Mouse (Mus musculus): ENCODE results near the gene Tmem234. TPM values are rescaled to one million over a fixed set of nuclear protein-coding genes. Genes with fewer than 3 reads are reported as not detected.

The Tmem234 gene
- polyA plus RNA-seq, 1 experiment from 2014 or later: 195 TPM

GRCm38 (mm10) chr4:129561184-129561583 is 39.3 kb upstream of the Tmem234 start:
- Histone ChIP-seq H3K27me3 (ENCODE audit: control insufficient read depth, insufficient read depth, low read length) (no peaks in the 10 kb centered on the region), H3K9ac (ENCODE audit: low read depth, low read length) (no peak overlapping the region), H3K4me2 (replicated peaks; ENCODE audit: low read depth, low read length) (no peak overlapping the region), H3K9me3 (ENCODE audit: control insufficient read depth, low read length) (no peaks in the 10 kb centered on the region), H3K4me3 (ENCODE audit: low read depth, low read length) (no peak overlapping the region), H3K4me1 (replicated peaks; ENCODE audit: control insufficient read depth, insufficient read depth, low read length) (no peaks in the 10 kb centered on the region), H3K36me3 (ENCODE audit: control insufficient read depth, insufficient read depth, low read length) (no peaks in the 10 kb centered on the region), H3K27ac (ENCODE audit: low read depth, low read length) (no peak overlapping the region)
- WGBS: 91% methylated on average over 5 of the region's 5 CpGs
- ATAC-seq (ENCODE audit: low FRiP score) (no peak), DNase-seq (ENCODE audit: low spot score) (no peak)

DNA sequence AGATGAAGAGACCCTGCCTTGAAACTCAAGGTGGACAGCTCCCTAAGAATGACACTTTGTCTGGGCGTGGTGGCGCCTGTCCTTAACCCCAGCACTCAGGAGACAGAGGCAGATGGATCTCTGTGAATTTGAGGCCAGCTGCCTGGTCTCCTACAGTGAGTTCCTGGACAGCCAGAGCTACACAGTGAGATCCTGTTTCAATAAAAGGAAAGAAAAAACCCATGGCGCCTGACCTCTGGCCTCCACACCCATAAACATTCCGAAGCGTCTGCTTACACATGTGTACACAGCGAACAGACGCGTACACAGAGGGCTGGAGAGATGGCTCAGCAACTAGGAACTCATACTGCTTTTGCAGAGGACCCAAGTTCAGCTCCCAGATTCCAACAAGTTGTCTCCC is 36.8 kb upstream of the Tmem234 start:
- Histone ChIP-seq H3K27ac (ENCODE audit: low read depth, low read length) (no peak overlapping the region), H3K4me2 (replicated peaks; ENCODE audit: low read depth, low read length) (no peak overlapping the region), H3K4me1 (replicated peaks; ENCODE audit: control insufficient read depth, insufficient read depth, low read length) (no peaks in the 10 kb centered on the region), H3K27me3 (ENCODE audit: control insufficient read depth, insufficient read depth, low read length) (no peaks in the 10 kb centered on the region), H3K36me3 (ENCODE audit: control insufficient read depth, insufficient read depth, low read length) (no peaks in the 10 kb centered on the region), H3K4me3 (ENCODE audit: low read depth, low read length) (no peak overlapping the region), H3K9me3 (ENCODE audit: control insufficient read depth, low read length) (no peaks in the 10 kb centered on the region), H3K9ac (ENCODE audit: low read depth, low read length) (no peak overlapping the region)
- WGBS: 59% methylated on average over 8 of the region's 8 CpGs
- ATAC-seq (ENCODE audit: low FRiP score) (no peak), DNase-seq (ENCODE audit: low spot score) (peak; percentile 34)

GRCm38 (mm10) chr4:129565139-129565538 is 35.3 kb upstream of the Tmem234 start:
- Histone ChIP-seq H3K36me3 (ENCODE audit: control insufficient read depth, insufficient read depth, low read length) (no peaks in the 10 kb centered on the region), H3K4me2 (replicated peaks; ENCODE audit: low read depth, low read length) (no peak overlapping the region), H3K9ac (ENCODE audit: low read depth, low read length) (no peak overlapping the region), H3K9me3 (ENCODE audit: control insufficient read depth, low read length) (no peaks in the 10 kb centered on the region), H3K27ac (ENCODE audit: low read depth, low read length) (no peak overlapping the region), H3K4me1 (replicated peaks; ENCODE audit: control insufficient read depth, insufficient read depth, low read length) (no peaks in the 10 kb centered on the region), H3K4me3 (ENCODE audit: low read depth, low read length) (no peak overlapping the region), H3K27me3 (ENCODE audit: control insufficient read depth, insufficient read depth, low read length) (no peaks in the 10 kb centered on the region)
- DNase-seq (ENCODE audit: low spot score) (no peak), ATAC-seq (ENCODE audit: low FRiP score) (no peak)
- WGBS: 84% methylated on average over 6 of the region's 6 CpGs

DNA sequence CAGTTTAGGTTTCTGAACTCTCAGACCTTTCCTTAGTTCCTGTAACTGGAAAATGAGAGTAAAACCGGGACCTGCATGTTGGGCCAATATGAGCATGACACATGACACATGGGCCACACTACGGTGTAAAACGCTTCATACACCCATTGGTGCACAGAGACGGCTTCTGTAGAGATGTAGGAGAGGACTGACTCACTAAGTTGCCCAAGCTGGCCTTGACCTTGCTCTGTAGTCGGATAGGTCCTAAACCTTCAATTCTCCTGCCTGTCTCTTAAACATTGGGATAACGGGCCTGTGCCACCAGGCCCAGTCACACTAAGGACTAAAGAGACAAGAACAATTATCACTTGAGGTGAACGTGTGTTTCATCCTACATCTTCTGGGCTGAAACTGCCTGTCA is 32.1 kb upstream of the Tmem234 start:
- WGBS: 94% methylated on average over 7 of the region's 7 CpGs

DNA sequence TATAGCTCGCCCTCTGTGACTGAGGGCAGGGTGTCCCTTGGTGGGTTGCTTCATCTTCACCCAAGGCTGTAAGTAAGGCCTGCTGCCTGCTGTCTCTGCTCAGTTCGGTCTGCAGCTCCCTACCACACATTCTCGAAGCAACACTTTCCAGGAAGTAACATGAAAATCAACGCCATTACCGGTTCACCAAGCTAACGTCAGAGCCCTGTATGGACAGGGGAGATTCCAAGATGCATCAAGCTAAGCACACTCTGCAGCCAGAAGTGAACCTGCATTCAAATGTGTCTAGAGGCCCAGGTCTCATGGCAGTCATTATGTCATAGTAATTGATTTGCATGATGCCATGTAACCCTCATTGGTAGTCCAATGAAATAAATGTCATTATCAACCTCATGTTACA is 30.4 kb upstream of the Tmem234 start:
- no peak for DNase-seq (ENCODE audit: low spot score)
- no peak overlapping the region for H3K4me3 ChIP-seq (ENCODE audit: low read depth, low read length)
- no peaks in the 10 kb centered on the region for H3K9me3 ChIP-seq (ENCODE audit: control insufficient read depth, low read length)
- H3K4me1 ChIP-seq (replicated peaks; ENCODE audit: control insufficient read depth, insufficient read depth, low read length): no peaks in the 10 kb centered on the region
- H3K27ac ChIP-seq (ENCODE audit: low read depth, low read length): no peak overlapping the region
- WGBS: 93% methylated on average over 6 of the region's 6 CpGs
- no peak overlapping the region for H3K9ac ChIP-seq (ENCODE audit: low read depth, low read length)
- no peaks in the 10 kb centered on the region for H3K27me3 ChIP-seq (ENCODE audit: control insufficient read depth, insufficient read depth, low read length)
- no peak overlapping the region for H3K4me2 ChIP-seq (replicated peaks; ENCODE audit: low read depth, low read length)
- ATAC-seq (ENCODE audit: low FRiP score): no peak
- H3K36me3 ChIP-seq (ENCODE audit: control insufficient read depth, insufficient read depth, low read length): no peaks in the 10 kb centered on the region

More for the DNA sequence above, 32.1 kb upstream of the Tmem234 start:
- H3K4me2 ChIP-seq (replicated peaks; ENCODE audit: low read depth, low read length): no peak overlapping the region
- H3K9me3 ChIP-seq (ENCODE audit: control insufficient read depth, low read length): no peaks in the 10 kb centered on the region
- no peak overlapping the region for H3K4me3 ChIP-seq (ENCODE audit: low read depth, low read length)
- DNase-seq (ENCODE audit: low spot score): no peak
- no peak overlapping the region for H3K9ac ChIP-seq (ENCODE audit: low read depth, low read length)
- no peak for ATAC-seq (ENCODE audit: low FRiP score)
- H3K4me1 ChIP-seq (replicated peaks; ENCODE audit: control insufficient read depth, insufficient read depth, low read length): no peaks in the 10 kb centered on the region
- no peaks in the 10 kb centered on the region for H3K27me3 ChIP-seq (ENCODE audit: control insufficient read depth, insufficient read depth, low read length)
- H3K36me3 ChIP-seq (ENCODE audit: control insufficient read depth, insufficient read depth, low read length): no peaks in the 10 kb centered on the region
- H3K27ac ChIP-seq (ENCODE audit: low read depth, low read length): no peak overlapping the region

DNA sequence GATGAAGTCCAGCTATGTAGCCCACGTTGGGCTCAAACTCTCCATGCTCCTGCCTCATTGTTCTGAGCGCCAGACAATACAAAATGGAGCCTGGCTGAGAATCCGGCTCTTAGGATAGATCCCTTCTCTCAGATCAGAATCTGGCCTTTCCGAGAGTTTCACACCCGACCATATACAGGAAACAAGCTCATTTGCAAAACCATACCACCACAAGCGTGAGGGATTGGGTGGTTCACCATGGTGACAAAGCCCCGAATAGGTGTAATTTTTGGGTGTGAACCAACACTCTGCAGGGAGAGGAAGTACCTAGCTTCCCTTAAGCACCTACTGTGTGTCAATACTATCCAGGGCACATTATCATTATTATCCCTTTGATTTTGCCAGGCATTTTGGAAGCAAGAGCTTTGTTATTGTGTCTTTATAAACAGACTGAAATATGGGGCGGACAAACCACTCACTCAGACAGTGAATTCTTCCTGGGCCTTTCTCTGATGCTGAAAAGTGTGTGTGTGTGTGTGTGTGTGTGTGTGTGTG is 28.9 kb upstream of the Tmem234 start:
- DNase-seq (ENCODE audit: low spot score): no peak
- H3K9me3 ChIP-seq (ENCODE audit: control insufficient read depth, low read length): no peaks in the 10 kb centered on the region
- H3K27ac ChIP-seq (ENCODE audit: low read depth, low read length): no peak overlapping the region
- H3K4me2 ChIP-seq (replicated peaks; ENCODE audit: low read depth, low read length): no peak overlapping the region
- H3K27me3 ChIP-seq (ENCODE audit: control insufficient read depth, insufficient read depth, low read length): no peaks in the 10 kb centered on the region
- no peak for ATAC-seq (ENCODE audit: low FRiP score)
- H3K36me3 ChIP-seq (ENCODE audit: control insufficient read depth, insufficient read depth, low read length): no peaks in the 10 kb centered on the region
- H3K9ac ChIP-seq (ENCODE audit: low read depth, low read length): no peak overlapping the region
- WGBS: 79% methylated on average over 8 of the region's 8 CpGs
- H3K4me1 ChIP-seq (replicated peaks; ENCODE audit: control insufficient read depth, insufficient read depth, low read length): no peaks in the 10 kb centered on the region
- no peak overlapping the region for H3K4me3 ChIP-seq (ENCODE audit: low read depth, low read length)

GRCm38 (mm10) chr4:129572236-129573092 is 28.0 kb upstream of the Tmem234 start:
- Histone ChIP-seq H3K9ac (ENCODE audit: low read depth, low read length) (no peak overlapping the region), H3K36me3 (ENCODE audit: control insufficient read depth, insufficient read depth, low read length) (no peaks in the 10 kb centered on the region), H3K27me3 (ENCODE audit: control insufficient read depth, insufficient read depth, low read length) (no peaks in the 10 kb centered on the region), H3K4me3 (ENCODE audit: low read depth, low read length) (no peak overlapping the region), H3K9me3 (ENCODE audit: control insufficient read depth, low read length) (no peaks in the 10 kb centered on the region), H3K4me2 (replicated peaks; ENCODE audit: low read depth, low read length) (no peak overlapping the region), H3K27ac (ENCODE audit: low read depth, low read length) (no peak overlapping the region), H3K4me1 (replicated peaks; ENCODE audit: control insufficient read depth, insufficient read depth, low read length) (0 out of 2 replicates have a peak, but pooled peaks cover 2% of the 10 kb centered on the region)
- ATAC-seq (ENCODE audit: low FRiP score): no peak
- DNase-seq (ENCODE audit: low spot score): no peak
- WGBS: 83% methylated on average over 13 of the region's 13 CpGs

DNA sequence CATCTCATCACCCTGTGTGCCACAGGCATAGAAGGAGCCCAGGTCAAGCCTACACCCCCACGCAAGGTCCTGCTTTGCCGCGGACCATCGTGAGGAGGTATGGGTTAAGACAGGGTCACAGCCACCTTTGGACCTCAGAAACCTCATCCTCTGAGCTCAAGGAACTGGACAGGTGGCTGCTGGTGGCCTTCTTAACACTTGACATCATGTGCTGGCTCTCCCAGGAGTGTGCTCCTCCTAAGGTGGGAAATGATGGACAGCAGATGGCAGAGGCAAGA is 27.4 kb upstream of the Tmem234 start:
- Histone ChIP-seq H3K9ac (ENCODE audit: low read depth, low read length) (no peak overlapping the region), H3K27me3 (ENCODE audit: control insufficient read depth, insufficient read depth, low read length) (no peaks in the 10 kb centered on the region), H3K36me3 (ENCODE audit: control insufficient read depth, insufficient read depth, low read length) (no peaks in the 10 kb centered on the region), H3K4me3 (ENCODE audit: low read depth, low read length) (no peak overlapping the region), H3K27ac (ENCODE audit: low read depth, low read length) (no peak overlapping the region), H3K4me2 (replicated peaks; ENCODE audit: low read depth, low read length) (no peak overlapping the region), H3K9me3 (ENCODE audit: control insufficient read depth, low read length) (no peaks in the 10 kb centered on the region), H3K4me1 (replicated peaks; ENCODE audit: control insufficient read depth, insufficient read depth, low read length) (0 out of 2 replicates have a peak, but pooled peaks cover 2% of the 10 kb centered on the region)
- DNase-seq (ENCODE audit: low spot score) (no peak), ATAC-seq (ENCODE audit: low FRiP score) (no peak)
- 93% methylated on average over 4 of the region's 4 CpGs for WGBS

- H3K27me3 ChIP-seq (ENCODE audit: control insufficient read depth, insufficient read depth, low read length): no peaks in the 10 kb centered on the region
- H3K27ac ChIP-seq (ENCODE audit: low read depth, low read length): no peak within 1 kb of the TSS
- H3K4me2 ChIP-seq (replicated peaks; ENCODE audit: low read depth, low read length): no peak within 1 kb of the TSS
- WGBS: 94% methylated on average over 8 of the region's 8 CpGs
- H3K9ac ChIP-seq (ENCODE audit: low read depth, low read length): no peak within 1 kb of the TSS
- H3K36me3 ChIP-seq (ENCODE audit: control insufficient read depth, insufficient read depth, low read length): no peaks in the 10 kb centered on the region
- 0 out of 2 replicates have a peak, but pooled peaks cover 2% of the 10 kb centered on the region for H3K4me1 ChIP-seq (replicated peaks; ENCODE audit: control insufficient read depth, insufficient read depth, low read length)
- DNase-seq (ENCODE audit: low spot score) (no peak), ATAC-seq (ENCODE audit: low FRiP score) (no peak)
- no peaks in the 10 kb centered on the region for H3K9me3 ChIP-seq (ENCODE audit: control insufficient read depth, low read length)
- H3K4me3 ChIP-seq (ENCODE audit: low read depth, low read length): no peak within 1 kb of the TSS
These were observed 27.0 kb upstream of the Tmem234 start, which contains the start of gene Lck for GRCm38 (mm10) chr4:129573430-129573829. Lck (minus strand) TSS chr4:129573641.

Data from hindbrain, embryonic 11.5 days (tissue).